Mouse (Mus musculus): ENCODE measurements around the gene Olfr796.

The Olfr796 gene

GRCm38 (mm10) chr10:129612470-129612869, at the start of gene Olfr796:
Gene Olfr796, minus strand, starts transcription at chr10:129612570.
- no peak for DNase-seq

- DNase-seq, result no peak
Observed at GRCm38 (mm10) chr10:129657394-129657793, 45.0 kb upstream of the Olfr796 start, which contains the start of gene Olfr800. Gene Olfr800, plus strand, starts transcription at chr10:129657694.

GRCm38 (mm10) chr10:129651763-129652162, 39.4 kb upstream of the Olfr796 start:
- DNase-seq, result no peak

GRCm38 (mm10) chr10:129637184-129637583, 24.8 kb upstream of the Olfr796 start, which contains the start of gene Olfr799:
Gene Olfr799, plus strand, starts transcription at chr10:129637484.
- no peak for DNase-seq

- no peak for DNase-seq
Observed at GRCm38 (mm10) chr10:129627834-129628233, 15.5 kb upstream of the Olfr796 start, which contains the start of gene Olfr798. Gene Olfr798, minus strand, starts transcription at chr10:129627934.

- no peak for DNase-seq
Observed at GRCm38 (mm10) chr10:129623251-129623650, 10.9 kb upstream of the Olfr796 start.

- DNase-seq, result no peak
Observed at GRCm38 (mm10) chr10:129621724-129622123, 9.4 kb upstream of the Olfr796 start.

GRCm38 (mm10) chr10:129577066-129577465, 35.3 kb downstream of the Olfr796 start:
- no peak for DNase-seq

GRCm38 (mm10) chr10:129567355-129567754, 45.0 kb downstream of the Olfr796 start, which contains the start of gene Olfr794:
Gene Olfr794, plus strand, starts transcription at chr10:129567655.
- no peak for DNase-seq

Data from lung, postnatal 14 days (tissue).